Mouse (Mus musculus): ENCODE measurements around the gene Ncs1.

- no peak for TF ChIP-seq CTCF (conservative IDR thresholded peaks at IDR 0.05 in 1 of 2, IDR thresholded peaks at IDR 0.05 in 1 of 2; ENCODE audit: low read depth in 2 of 2, low read length in 2 of 2)
- no peak for TF ChIP-seq POLR2A (IDR thresholded peaks at IDR 0.05; ENCODE audit: low read depth, low read length)
These were observed 21.8 kb downstream of the Ncs1 start for GRCm38 (mm10) chr2:31267447-31267846.
